Mouse (Mus musculus) kidney, postnatal 14 days (tissue): ENCODE data around the gene Hypm.

ENCODE experiments used
- DNase-seq: peaks from one replicate; pipeline ENCODE4 v3.0.0; 2022; ENCODE audit warnings: mixed read lengths

The Hypm gene

GRCm38 (mm10) chrX:9846628-9847027 is at the start of gene Hypm:
TSS of gene Hypm (plus strand) at chrX:9846928.
- DNase-seq: no peak

GRCm38 (mm10) chrX:9810101-9810500 is 36.6 kb upstream of the Hypm start:
- no peak for DNase-seq

- no peak for DNase-seq
Observed at GRCm38 (mm10) chrX:9812469-9812868, 34.3 kb upstream of the Hypm start.

- DNase-seq: no peak
Observed at GRCm38 (mm10) chrX:9834779-9835178, 11.9 kb upstream of the Hypm start.

GRCm38 (mm10) chrX:9849403-9849802 is 2.7 kb downstream of the Hypm start, which contains the start of gene H2al3:
TSS of gene H2al3 (plus strand) at chrX:9849703.
- DNase-seq: no peak

GRCm38 (mm10) chrX:9861859-9862258 is 15.1 kb downstream of the Hypm start:
- DNase-seq: no peak

- DNase-seq: no peak
Observed at GRCm38 (mm10) chrX:9875519-9875918, 28.8 kb downstream of the Hypm start.

GRCm38 (mm10) chrX:9885322-9885721 is 38.6 kb downstream of the Hypm start, which contains the start of gene Sytl5:
TSS of gene Sytl5 (plus strand) at chrX:9885622.
- DNase-seq: no peak
